Comparison of ENCODE assay signal across 8 mouse cellular contexts in the genomic region with DNA sequence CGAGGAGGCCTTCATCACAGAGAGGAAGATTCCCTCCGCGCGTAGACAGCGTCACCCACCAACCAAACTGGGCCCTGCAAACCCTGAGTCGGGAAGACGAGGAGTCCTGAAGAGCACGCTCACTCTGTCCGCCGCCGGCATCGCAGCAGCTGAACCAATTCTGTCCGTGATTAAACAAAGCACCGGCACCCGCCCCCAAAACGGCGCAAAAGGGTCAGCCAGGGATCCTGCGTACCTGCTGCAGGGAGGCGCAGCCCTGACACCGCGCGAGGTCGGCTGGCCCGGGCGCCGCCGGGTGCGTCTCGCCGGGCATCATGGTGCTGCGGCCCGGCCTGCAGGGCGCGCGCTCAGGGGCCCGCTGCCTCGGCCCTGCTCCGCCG. TPM values are rescaled to one million over a fixed set of nuclear protein-coding genes. Genes with fewer than 3 reads are reported as not detected.
DNase-seq lines count a peak whose midpoint lies in the region; ATAC-seq and TF ChIP-seq lines count a peak whose summit lies in the region.

TSS of gene Ice1 (minus strand) at position 353 of the 380 bp plus-strand sequence.

- H3K9me3 ChIP-seq in lung, embryonic 16.5 days (ENCODE audit: control insufficient read depth, low read length), result no peaks in the 10 kb centered on the region
- no peaks in the 10 kb centered on the region for H3K9me3 ChIP-seq in hindbrain, embryonic 16.5 days (ENCODE audit: control insufficient read depth, low read length)
- no peaks in the 10 kb centered on the region for H3K9me3 ChIP-seq in liver, postnatal 0 days (ENCODE audit: low read length)

- H3K4me3 ChIP-seq in lung, embryonic 16.5 days (ENCODE audit: low read length), result peak within 1 kb of the TSS; percentile 88
- H3K4me3 ChIP-seq in hindbrain, embryonic 16.5 days (ENCODE audit: low read length), result peak within 1 kb of the TSS; percentile 71
- peak within 1 kb of the TSS; percentile 87 for H3K4me3 ChIP-seq in liver, postnatal 0 days (ENCODE audit: low read depth, low read length)

- H3K36me3 ChIP-seq in lung, embryonic 16.5 days (ENCODE audit: control insufficient read depth, insufficient read depth, low read length), result no peaks in the 10 kb centered on the region
- no peaks in the 10 kb centered on the region for H3K36me3 ChIP-seq in hindbrain, embryonic 16.5 days (ENCODE audit: control insufficient read depth, insufficient read depth, low read length)
- H3K36me3 ChIP-seq in liver, postnatal 0 days (replicated peaks; ENCODE audit: insufficient read depth, low read length), result no peaks in the 10 kb centered on the region

- peaks cover 20% of the 10 kb centered on the region for H3K4me1 ChIP-seq in lung, embryonic 16.5 days (replicated peaks; ENCODE audit: control insufficient read depth, insufficient read depth, low read length)
- peaks cover 21% of the 10 kb centered on the region for H3K4me1 ChIP-seq in hindbrain, embryonic 16.5 days (ENCODE audit: control insufficient read depth, insufficient read depth, low read depth, low read length)
- peaks cover 11% of the 10 kb centered on the region for H3K4me1 ChIP-seq in liver, postnatal 0 days (ENCODE audit: insufficient read depth)

- TF ChIP-seq EP300 in liver, postnatal 0 days (IDR thresholded peaks at IDR 0.05; ENCODE audit: low read depth), result no peak

- no peak for DNase-seq in lung, postnatal 14 days
- no peak for DNase-seq in adrenal gland, postnatal 4 days (ENCODE audit: low spot score in 2 of 2)
- DNase-seq in forelimb bud, embryonic 11.5 days (ENCODE audit: low read depth, low spot score), result peak; percentile 20
- no peak for DNase-seq in liver, postnatal 0 days
- peak; percentile 68 for DNase-seq in testis, postnatal 10 days (ENCODE audit: low spot score)
- DNase-seq in urinary bladder, postnatal 14 days (ENCODE audit: low spot score), result no peak

- H3K4me2 ChIP-seq in lung, embryonic 16.5 days (ENCODE audit: low read depth, low read length), result peak within 1 kb of the TSS; percentile 67
- H3K4me2 ChIP-seq in hindbrain, embryonic 16.5 days (ENCODE audit: low read length), result peak within 1 kb of the TSS; percentile 89
- peak within 1 kb of the TSS; percentile 89 for H3K4me2 ChIP-seq in liver, postnatal 0 days (ENCODE audit: low read depth, low read length)

- WGBS in lung, embryonic 16.5 days, result under 1% methylated on average over 39 of the region's 39 CpGs
- WGBS in hindbrain, embryonic 16.5 days, result 0% methylated on average over 35 of the region's 39 CpGs
- WGBS in liver, postnatal 0 days (ENCODE audit: insufficient replicate concordance), result under 1% methylated on average over 27 of the region's 39 CpGs

- ATAC-seq in lung, embryonic 16.5 days (ENCODE audit: low read depth), result peak; percentile 23
- ATAC-seq in hindbrain, embryonic 16.5 days, result peak; percentile 25; the same call in 1 of the 2 replicates
- ATAC-seq in liver, postnatal 0 days, result peak; percentile 63

- peak within 1 kb of the TSS; percentile 79 for H3K27ac ChIP-seq in lung, embryonic 16.5 days (ENCODE audit: low read length)
- peak within 1 kb of the TSS; percentile 97 for H3K27ac ChIP-seq in hindbrain, embryonic 16.5 days (ENCODE audit: low read depth, low read length)
- peak within 1 kb of the TSS; percentile 97 for H3K27ac ChIP-seq in liver, postnatal 0 days (ENCODE audit: low read depth)

- H3K27me3 ChIP-seq in lung, embryonic 16.5 days (ENCODE audit: control insufficient read depth, insufficient read depth, low read depth, low read length), result no peaks in the 10 kb centered on the region
- H3K27me3 ChIP-seq in hindbrain, embryonic 16.5 days (replicated peaks; ENCODE audit: control insufficient read depth, insufficient read depth, low read length), result no peaks in the 10 kb centered on the region
- H3K27me3 ChIP-seq in liver, postnatal 0 days (ENCODE audit: insufficient read depth, low read length), result no peaks in the 10 kb centered on the region

- no peak for TF ChIP-seq CTCF in liver, postnatal 0 days (IDR thresholded peaks at IDR 0.05; ENCODE audit: low read depth)

- H3K9ac ChIP-seq in lung, embryonic 16.5 days (ENCODE audit: low read length), result peak within 1 kb of the TSS; percentile 89
- peak within 1 kb of the TSS; percentile 90 for H3K9ac ChIP-seq in hindbrain, embryonic 16.5 days (ENCODE audit: low read depth, low read length)
- peak within 1 kb of the TSS; percentile 90 for H3K9ac ChIP-seq in liver, postnatal 0 days (replicated peaks)

RNA-seq across cellular contexts. Expression of gene Ice1, which starts in this region (rescaled TPM):
- polyA plus RNA-seq in lung, embryonic 16.5 days (2015; fragmentation: Nextera tagmentation; extraction: Ambion mirVana), result 13.8 and 15.8 TPM in 2 replicates
- 10 to 100 TPM; 41.8 to 45.3 TPM for total RNA-seq in adrenal gland, postnatal 4 days (2021)
- 27.2 and 31.5 TPM in 2 replicates for polyA plus RNA-seq in hindbrain, embryonic 16.5 days (2015; fragmentation: Nextera tagmentation; extraction: Ambion mirVana)
- 3.4 and 3.7 TPM in 2 replicates for polyA plus RNA-seq in liver, postnatal 0 days (2015; fragmentation: Nextera tagmentation; extraction: Ambion mirVana)

Comparison
In these comparisons a context has a peak if more than half of its experiments do, and no peak if none do; other contexts are left out.
1. DNase-seq: peak in forelimb bud, embryonic 11.5 days (single experiment) and testis, postnatal 10 days (single experiment); none in lung, postnatal 14 days (single experiment), adrenal gland, postnatal 4 days (0 of 2), liver, postnatal 0 days (single experiment) and urinary bladder, postnatal 14 days (single experiment).
2. Peak in every context shown above with its lines, with median percentiles within 50 percentile points of each other: ATAC-seq, H3K27ac ChIP-seq, H3K4me2 ChIP-seq, H3K4me3 ChIP-seq and H3K9ac ChIP-seq.